Mouse (Mus musculus): ENCODE results near the gene Foxc2.

Gene Foxc2

DNA sequence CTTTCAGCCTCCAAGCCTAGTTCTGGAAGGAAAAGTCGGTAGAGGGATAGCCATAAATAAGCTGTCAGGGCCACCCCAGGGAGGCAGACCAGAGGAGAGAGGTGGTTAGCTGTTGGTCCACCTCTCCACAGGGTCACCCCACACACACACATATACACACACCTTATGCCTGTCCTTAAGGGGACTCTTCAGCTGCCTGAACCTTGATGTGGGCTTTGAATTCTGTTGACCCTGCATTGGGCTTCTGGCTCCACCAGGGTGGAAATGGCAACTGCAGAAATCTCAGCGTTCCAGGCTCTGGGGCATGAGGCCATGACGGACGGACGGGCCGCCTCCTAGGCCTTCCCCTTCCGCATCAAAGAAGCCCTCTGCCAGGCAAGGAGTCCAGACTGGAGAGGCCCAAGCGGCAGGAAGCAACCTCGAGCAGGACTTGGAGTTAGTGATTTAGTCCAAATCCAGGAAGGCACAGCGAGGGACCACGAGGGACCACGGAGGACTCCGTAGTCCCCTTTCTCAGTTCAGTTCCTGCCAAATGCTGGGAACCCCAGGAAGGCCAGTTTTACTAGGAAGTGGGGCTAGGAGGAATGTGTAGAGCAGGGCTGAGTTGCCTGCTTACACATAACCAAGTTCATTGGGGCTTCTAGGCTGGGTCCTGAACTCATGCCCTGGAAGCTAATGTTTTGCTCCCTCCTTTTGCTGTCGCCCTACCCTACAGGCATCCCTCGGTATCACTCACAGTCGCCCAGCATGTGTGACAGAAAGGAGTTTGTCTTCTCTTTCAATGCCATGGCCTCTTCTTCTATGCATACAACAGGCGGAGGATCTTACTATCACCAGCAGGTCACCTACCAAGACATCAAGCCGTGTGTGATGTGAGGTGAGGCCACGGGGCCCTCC lies 29.7 kb upstream of the Foxc2 start:
- DNase-seq (ENCODE audit: extremely low read depth, low read depth, low spot score) = no peak

- DNase-seq (ENCODE audit: extremely low read depth, low read depth, low spot score) = no peak
Measured at GRCm38 (mm10) chr8:121088281-121088680, 27.7 kb upstream of the Foxc2 start.

DNA sequence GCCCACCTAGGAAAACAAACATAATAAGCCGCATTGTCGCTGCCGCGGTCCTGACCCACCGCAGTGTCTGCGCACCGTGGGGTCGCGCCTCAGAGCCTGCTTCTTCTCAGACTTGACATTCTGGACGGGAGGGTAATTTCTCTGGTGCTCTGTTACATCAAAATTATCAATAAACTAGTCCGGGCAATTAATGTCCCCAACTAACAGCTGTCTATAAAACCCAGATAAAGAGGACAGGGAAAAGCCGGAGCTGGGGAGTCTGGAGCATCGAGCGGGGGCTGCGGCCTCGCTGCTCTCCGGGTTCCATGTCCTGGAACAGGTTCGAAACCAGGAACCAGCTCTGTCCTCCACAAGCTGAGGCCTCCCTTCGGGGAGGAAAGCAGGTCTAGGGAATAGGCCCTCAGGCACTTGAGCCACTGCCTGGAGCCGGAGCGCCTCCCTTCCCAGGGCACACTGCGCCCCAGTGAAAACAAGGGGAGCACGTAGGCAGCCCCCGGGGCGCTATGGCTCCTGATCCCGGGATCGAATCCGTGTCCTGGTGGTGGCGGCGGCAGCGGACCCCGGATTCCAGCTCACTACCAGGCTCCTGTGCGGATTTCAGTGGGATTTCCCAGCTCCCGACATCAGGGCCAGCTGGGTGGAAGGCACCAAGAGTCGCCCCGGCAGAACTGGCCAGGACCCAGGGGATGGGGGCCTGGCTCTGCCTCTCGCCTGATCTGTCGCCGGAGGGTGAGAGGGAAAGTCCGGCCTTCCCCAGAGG lies 26.9 kb upstream of the Foxc2 start:
- DNase-seq (ENCODE audit: extremely low read depth, low read depth, low spot score) = no peak

DNA sequence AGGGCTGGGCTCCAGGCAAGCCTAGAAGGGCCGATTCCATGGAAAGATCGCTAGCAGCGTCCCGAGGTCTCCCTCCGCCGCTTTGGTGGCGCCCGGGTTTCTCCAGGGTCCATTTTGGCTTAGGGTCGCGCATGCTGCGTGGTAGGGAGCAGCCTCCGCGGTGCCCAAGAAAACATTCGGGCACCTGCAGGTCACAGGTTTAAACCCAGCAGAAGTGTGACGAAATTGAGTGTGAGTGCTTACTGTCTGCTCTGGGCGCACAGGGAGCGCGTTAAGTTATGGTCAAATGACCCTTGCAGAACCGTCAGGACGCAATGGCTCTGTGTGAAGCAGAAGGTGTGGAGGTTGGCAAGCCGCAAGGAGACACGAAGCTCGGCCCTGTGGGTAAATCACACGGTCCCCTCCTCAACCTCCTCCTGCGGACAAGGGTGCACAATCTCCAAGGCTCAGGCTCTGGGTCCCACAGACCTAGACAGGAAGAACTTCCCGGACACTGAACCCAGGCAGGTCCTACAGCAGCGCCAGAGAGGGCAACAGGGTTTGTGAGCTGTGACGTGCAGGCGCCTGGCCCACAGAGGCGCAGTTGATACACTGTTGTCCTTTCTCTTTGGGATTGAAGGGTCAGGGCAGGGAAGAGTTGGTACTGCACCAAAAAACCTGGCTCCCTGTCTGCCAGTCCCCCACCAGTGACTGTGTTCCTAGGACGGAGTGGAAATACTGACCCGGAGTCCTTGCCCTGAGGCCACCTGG lies 26.2 kb upstream of the Foxc2 start:
- no peak for DNase-seq (ENCODE audit: extremely low read depth, low read depth, low spot score)

DNA sequence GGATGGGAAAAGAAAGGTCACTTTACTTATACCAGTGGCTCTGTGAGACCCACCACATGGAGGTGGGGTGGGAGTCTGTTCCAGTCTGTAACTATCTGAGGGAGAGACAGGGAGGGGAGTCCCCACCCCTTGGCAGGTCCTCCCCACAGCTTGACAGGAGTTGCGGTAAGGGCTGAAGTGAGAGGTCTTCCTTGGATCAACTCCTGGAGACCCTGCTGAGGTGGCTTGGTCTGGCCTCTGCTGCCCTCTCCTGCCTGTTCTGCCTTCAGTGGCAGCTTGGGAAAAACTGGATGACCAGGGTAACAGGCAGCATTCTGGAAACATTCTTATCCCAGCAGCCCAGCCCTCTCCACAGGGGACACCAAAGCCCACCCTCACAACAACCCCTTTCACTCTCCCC lies 25.3 kb upstream of the Foxc2 start:
- no peak for DNase-seq (ENCODE audit: extremely low read depth, low read depth, low spot score)

DNA sequence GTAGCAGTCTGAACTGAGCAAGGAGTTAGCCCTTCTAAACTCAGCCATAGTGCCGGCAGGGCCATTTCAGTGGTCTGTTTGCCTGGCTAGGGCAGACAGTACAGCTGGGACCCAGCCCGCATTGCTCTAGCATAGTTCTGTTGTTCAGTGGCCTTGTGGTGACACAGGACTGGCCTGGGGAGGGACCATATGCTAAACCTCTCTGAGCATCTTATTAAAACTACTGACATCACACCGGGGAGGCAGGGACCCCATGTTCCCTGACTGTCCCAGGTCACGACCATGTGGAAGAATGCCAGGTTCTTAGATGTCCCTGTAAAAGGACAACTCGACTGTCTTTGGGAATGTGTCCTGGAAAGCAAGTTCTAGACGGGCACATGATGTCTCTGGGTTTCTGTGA lies 23.8 kb upstream of the Foxc2 start:
- DNase-seq (ENCODE audit: extremely low read depth, low read depth, low spot score) = no peak

GRCm38 (mm10) chr8:121092627-121093026 lies 23.3 kb upstream of the Foxc2 start:
- DNase-seq (ENCODE audit: extremely low read depth, low read depth, low spot score) = no peak

GRCm38 (mm10) chr8:121093496-121093895 lies 22.5 kb upstream of the Foxc2 start:
- DNase-seq (ENCODE audit: extremely low read depth, low read depth, low spot score) = no peak

GRCm38 (mm10) chr8:121104049-121104818 lies 11.7 kb upstream of the Foxc2 start:
- no peak for DNase-seq (ENCODE audit: extremely low read depth, low read depth, low spot score)

- peak; percentile 39 for DNase-seq (ENCODE audit: extremely low read depth, low read depth, low spot score)
Measured at GRCm38 (mm10) chr8:121107668-121108656, 8.0 kb upstream of the Foxc2 start, which contains the start of gene Mthfsd. Gene Mthfsd (minus strand): TSS chr8:121108392.

GRCm38 (mm10) chr8:121108657-121109056 lies 7.3 kb upstream of the Foxc2 start:
- DNase-seq (ENCODE audit: extremely low read depth, low read depth, low spot score) = no peak

- DNase-seq (ENCODE audit: extremely low read depth, low read depth, low spot score) = no peak
Measured at GRCm38 (mm10) chr8:121111145-121111907, 4.6 kb upstream of the Foxc2 start.

GRCm38 (mm10) chr8:121113261-121113660 lies 2.7 kb upstream of the Foxc2 start:
- peak; percentile 21 for DNase-seq (ENCODE audit: extremely low read depth, low read depth, low spot score)

- no peak for DNase-seq (ENCODE audit: extremely low read depth, low read depth, low spot score)
Measured at GRCm38 (mm10) chr8:121115136-121115535, 835 bp upstream of the Foxc2 start.

- DNase-seq (ENCODE audit: extremely low read depth, low read depth, low spot score) = no peak
Measured at GRCm38 (mm10) chr8:121116591-121117185, 717 bp downstream of the Foxc2 start.

DNA sequence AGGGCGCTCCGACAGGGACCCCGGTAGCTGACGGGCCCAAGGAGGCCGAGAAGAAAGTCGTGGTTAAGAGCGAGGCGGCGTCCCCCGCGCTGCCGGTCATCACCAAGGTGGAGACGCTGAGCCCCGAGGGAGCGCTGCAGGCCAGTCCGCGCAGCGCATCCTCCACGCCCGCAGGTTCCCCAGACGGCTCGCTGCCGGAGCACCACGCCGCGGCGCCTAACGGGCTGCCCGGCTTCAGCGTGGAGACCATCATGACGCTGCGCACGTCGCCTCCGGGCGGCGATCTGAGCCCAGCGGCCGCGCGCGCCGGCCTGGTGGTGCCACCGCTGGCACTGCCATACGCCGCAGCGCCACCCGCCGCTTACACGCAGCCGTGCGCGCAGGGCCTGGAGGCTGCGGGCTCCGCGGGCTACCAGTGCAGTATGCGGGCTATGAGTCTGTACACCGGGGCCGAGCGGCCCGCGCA lies 1.2 kb downstream of the Foxc2 start:
- no peak for DNase-seq (ENCODE audit: extremely low read depth, low read depth, low spot score)

GRCm38 (mm10) chr8:121117906-121118305 lies 1.9 kb downstream of the Foxc2 start:
- no peak for DNase-seq (ENCODE audit: extremely low read depth, low read depth, low spot score)
